Mouse (Mus musculus): ENCODE results near the gene Mast3. TPM values are rescaled to one million over a fixed set of nuclear protein-coding genes. Genes with fewer than 3 reads are reported as not detected.

The Mast3 gene
- total RNA-seq, 2 experiments from 2014 or later: 34.5 to 40.9 TPM

GRCm38 (mm10) chr8:70747211-70747890 lies 57.5 kb downstream of the Mast3 start:
- no peak for DNase-seq (ENCODE audit: low spot score in 2 of 2)

GRCm38 (mm10) chr8:70746676-70747075 lies 58.2 kb downstream of the Mast3 start:
- DNase-seq (ENCODE audit: low spot score in 2 of 2): no peak

- DNase-seq (ENCODE audit: low spot score in 2 of 2): no peak
These were observed 59.1 kb downstream of the Mast3 start for GRCm38 (mm10) chr8:70745691-70746220.

- DNase-seq (ENCODE audit: low spot score in 2 of 2): no peak
These were observed 60.0 kb downstream of the Mast3 start for GRCm38 (mm10) chr8:70744806-70745205.

- no peak for DNase-seq (ENCODE audit: low spot score in 2 of 2)
These were observed 60.9 kb downstream of the Mast3 start for GRCm38 (mm10) chr8:70743656-70744590.

- no peak for DNase-seq (ENCODE audit: low spot score in 2 of 2)
These were observed 61.7 kb downstream of the Mast3 start for GRCm38 (mm10) chr8:70742981-70743655.

GRCm38 (mm10) chr8:70742176-70742575 lies 62.7 kb downstream of the Mast3 start:
- no peak for DNase-seq (ENCODE audit: low spot score in 2 of 2)

- DNase-seq (ENCODE audit: low spot score in 2 of 2): no peak
These were observed 63.2 kb downstream of the Mast3 start for GRCm38 (mm10) chr8:70741661-70742060.

GRCm38 (mm10) chr8:70738211-70738610 lies 66.6 kb downstream of the Mast3 start:
- no peak for DNase-seq (ENCODE audit: low spot score in 2 of 2)

GRCm38 (mm10) chr8:70737705-70738104 lies 67.1 kb downstream of the Mast3 start:
- DNase-seq (ENCODE audit: low spot score in 2 of 2): no peak

- no peak for DNase-seq (ENCODE audit: low spot score in 2 of 2)
These were observed 73.9 kb downstream of the Mast3 start for GRCm38 (mm10) chr8:70730956-70731355.

GRCm38 (mm10) chr8:70729808-70730475 lies 74.9 kb downstream of the Mast3 start:
- no peak for DNase-seq (ENCODE audit: low spot score in 2 of 2)

Small RNA genes within 50 kb of the gene (microRNA-seq; reads per million reads assigned to microRNA genes)
- gene Mir7240: 0.79 reads per million

Other genes with a start within 250 kb of the Mast3 start
- 10 to 100 TPM; 82.6 to 88.9 TPM for gene Isyna1, start 210.7 kb downstream of the Mast3 start, total RNA-seq (2021)
- gene Ssbp4, start 196.2 kb downstream of the Mast3 start, total RNA-seq (2021): 100 to 1,000 TPM; 137 to 154 TPM
- 1 to 10 TPM; 2.9 to 3.8 TPM for gene Lrrc25, start 188.9 kb downstream of the Mast3 start, total RNA-seq (2021)
- 1 to 10 TPM in 1 of 2 experiments, under 1 TPM in 1; 0.59 to 1.8 TPM for gene Gdf15, start 172.6 kb downstream of the Mast3 start, total RNA-seq (2021)
- gene Pgpep1, start 144.7 kb downstream of the Mast3 start, total RNA-seq (2021): 10 to 100 TPM; 62.1 to 76.0 TPM
- gene Lsm4, start 131.8 kb downstream of the Mast3 start, total RNA-seq (2021): 10 to 100 TPM; 96.6 to 99.0 TPM
- 100 to 1,000 TPM; 185 to 195 TPM for gene Jund, start 106.1 kb downstream of the Mast3 start, total RNA-seq (2021)
- gene Iqcn, start 101.6 kb downstream of the Mast3 start, total RNA-seq (2021): under 1 TPM; 0.14 to 0.25 TPM
- not detected for gene Gm3336, start 86.5 kb downstream of the Mast3 start, total RNA-seq (2021)
- gene Pde4c, start 81.3 kb downstream of the Mast3 start, total RNA-seq (2021): 1 to 10 TPM; 2.2 to 5.6 TPM
- gene Rab3a, start 50.4 kb downstream of the Mast3 start, total RNA-seq (2021): 10 to 100 TPM; 58.9 to 59.7 TPM
- 100 to 1,000 TPM in 1 of 2 experiments, 10 to 100 TPM in 1; 93.1 to 109 TPM for gene Mpv17l2, start 44.1 kb downstream of the Mast3 start, total RNA-seq (2021)
- gene Pik3r2, start 28.3 kb downstream of the Mast3 start, total RNA-seq (2021): 10 to 100 TPM; 72.0 to 78.8 TPM
- gene Il12rb1, start 3.4 kb upstream of the Mast3 start, total RNA-seq (2021): under 1 TPM; 0.22 to 0.37 TPM
- 10 to 100 TPM; 14.6 to 15.7 TPM for gene Arrdc2, start 34.7 kb upstream of the Mast3 start, total RNA-seq (2021)
- gene Kcnn1, start 58.2 kb upstream of the Mast3 start, total RNA-seq (2021): 1 to 10 TPM; 1.4 to 2.1 TPM
- 10 to 100 TPM; 36.8 to 38.6 TPM for gene Ccdc124, start 68.9 kb upstream of the Mast3 start, total RNA-seq (2021)
- under 1 TPM; 0.14 to 0.17 TPM for gene Slc5a5, start 87.7 kb upstream of the Mast3 start, total RNA-seq (2021)
- 1,000 to 10,000 TPM; 1,999 to 2,049 TPM for gene Rpl18a, start 92.4 kb upstream of the Mast3 start, total RNA-seq (2021)
- gene Map1s, start 100.9 kb upstream of the Mast3 start, total RNA-seq (2021): 10 to 100 TPM; 45.4 to 48.9 TPM

Measured in adrenal gland, postnatal 4 days (tissue).